Comparison of ENCODE assay signal across 28 mouse cellular contexts in genomic region chr6:142392312-142392711, GRCm38 (mm10). TPM values are rescaled to one million over a fixed set of nuclear protein-coding genes. Genes with fewer than 3 reads are reported as not detected.
DNase-seq lines count a peak whose midpoint lies in the region; ATAC-seq lines count a peak whose summit lies in the region.
"Had no signal": no experiment of that assay in that cellular context is flagged by ENCODE, and none has a peak within 500 bp of the region (broad histone marks: within the 10 kb centered on the region; RNA-seq: fewer than 3 reads in every experiment).

No protein-coding gene starts in this region.

- no peak for ATAC-seq in heart, embryonic 12.5 days (ENCODE audit: insufficient number of reproducible peaks, low FRiP score)
- ATAC-seq in liver, embryonic 13.5 days (ENCODE audit: low read depth), result no peak
- ATAC-seq in megakaryocyte-erythroid progenitor cell, adult 5-6 weeks (replicated peaks; ENCODE audit: low FRiP score, low TSS enrichment, poor library complexity, severe bottlenecking), result peak; percentile 61
- ATAC-seq: CD4-positive, CD25-positive, alpha-beta regulatory T cell, adult 4 months; forebrain, embryonic 13.5 days; forebrain, embryonic 15.5 days; forebrain, postnatal 0 days had no signal

- H3K4me2 ChIP-seq in heart, embryonic 12.5 days, result no peak overlapping the region
- no peak overlapping the region for H3K4me2 ChIP-seq in liver, embryonic 13.5 days
- H3K4me2 ChIP-seq: embryonic facial prominence, embryonic 13.5 days; embryonic facial prominence, embryonic 15.5 days; forebrain, embryonic 13.5 days; forebrain, embryonic 15.5 days had no signal

- H3K27me3 ChIP-seq in heart, embryonic 12.5 days (replicated peaks), result no peaks in the 10 kb centered on the region
- no peaks in the 10 kb centered on the region for H3K27me3 ChIP-seq in liver, embryonic 13.5 days
- H3K27me3 ChIP-seq: CH12.LX; embryonic facial prominence, embryonic 13.5 days; embryonic facial prominence, embryonic 15.5 days; forebrain, embryonic 13.5 days; forebrain, embryonic 15.5 days had no signal

- H3K4me3 ChIP-seq in heart, embryonic 12.5 days, result no peak overlapping the region
- no peak overlapping the region for H3K4me3 ChIP-seq in liver, embryonic 13.5 days (replicated peaks)
- H3K4me3 ChIP-seq: embryonic facial prominence, embryonic 13.5 days; embryonic facial prominence, embryonic 15.5 days; erythroblast, embryonic 14.5 days; forebrain, embryonic 10.5 days; forebrain, embryonic 13.5 days; forebrain, embryonic 15.5 days had no signal

- DNase-seq in heart, postnatal 10 days, result no peak
- no peak for DNase-seq in liver, embryonic 13.5 days
- no peak for DNase-seq in liver
- DNase-seq in thymus, postnatal 36 days, result no peak
- DNase-seq: adrenal gland, adult 2 months; adrenal gland, postnatal 10 days; adrenal gland, postnatal 25 days; B cell, adult 2 months; cerebellum, adult 11 months; cerebellum, adult 18-20 months; cerebellum, adult 8-10 months; cerebellum, adult 9-11 months; cerebellum, postnatal 14 days; cerebellum, postnatal 36 days; embryo, embryonic 11 days; forebrain, postnatal 0 days had no signal

- WGBS in heart, embryonic 12.5 days, result 54% methylated on average over 5 of the region's 5 CpGs
- WGBS in liver, embryonic 13.5 days (ENCODE audit: insufficient replicate concordance), result 44% methylated on average over 5 of the region's 5 CpGs

- H3K9ac ChIP-seq in heart, embryonic 12.5 days, result peak overlapping the region; percentile 10; the same call in 1 of the 2 replicates
- no peak overlapping the region; the same call in 1 of the 2 replicates for H3K9ac ChIP-seq in liver, embryonic 13.5 days
- H3K9ac ChIP-seq: embryonic facial prominence, embryonic 13.5 days; embryonic facial prominence, embryonic 15.5 days; forebrain, embryonic 13.5 days; forebrain, embryonic 15.5 days; forebrain, postnatal 0 days had no signal

- intact Hi-C loops in heart, postnatal 10 days (cut with DNase I), result no loop called here

- H3K36me3 ChIP-seq in heart, embryonic 12.5 days, result peaks cover 39% of the 10 kb centered on the region
- H3K36me3 ChIP-seq in liver, embryonic 13.5 days, result peaks cover 42% of the 10 kb centered on the region

- no peaks in the 10 kb centered on the region for H3K9me3 ChIP-seq in heart, embryonic 12.5 days (replicated peaks)
- H3K9me3 ChIP-seq in liver, embryonic 13.5 days (replicated peaks), result no peaks in the 10 kb centered on the region
- H3K9me3 ChIP-seq: embryonic facial prominence, embryonic 13.5 days; embryonic facial prominence, embryonic 15.5 days; forebrain, embryonic 10.5 days; forebrain, embryonic 13.5 days; forebrain, embryonic 15.5 days; G1E had no signal

- H3K4me1 ChIP-seq in heart, embryonic 12.5 days (replicated peaks), result peaks cover 27% of the 10 kb centered on the region
- H3K4me1 ChIP-seq in liver, embryonic 13.5 days (replicated peaks), result peaks cover 47% of the 10 kb centered on the region

- no peak overlapping the region for H3K27ac ChIP-seq in heart, embryonic 12.5 days (ENCODE audit: poor library complexity, severe bottlenecking)
- peak overlapping the region; percentile 34; the same call in 1 of the 2 replicates for H3K27ac ChIP-seq in liver, embryonic 13.5 days
- H3K27ac ChIP-seq: embryonic facial prominence, embryonic 13.5 days; embryonic facial prominence, embryonic 15.5 days; forebrain, embryonic 10.5 days; forebrain, embryonic 13.5 days; forebrain, embryonic 15.5 days had no signal

RNA-seq across cellular contexts. Expression of gene Golt1b, which starts 5.3 kb away (rescaled TPM):
- 89.9 and 91.5 TPM in 2 replicates for polyA plus RNA-seq in heart, embryonic 12.5 days (2016; fragmentation: Nextera tagmentation; extraction: Ambion mirVana)
- 10 to 100 TPM; 22.2 to 25.1 TPM for total RNA-seq in heart, postnatal 10 days (2021)
- 47.3 and 53.5 TPM in 2 replicates for polyA plus RNA-seq in liver, embryonic 13.5 days (2015; fragmentation: Nextera tagmentation; extraction: Ambion mirVana)
- 31.0 and 36.3 TPM in 2 replicates for total RNA-seq in megakaryocyte-erythroid progenitor cell, adult 5-6 weeks (2014; fragmentation: Nextera tagmentation)
- 37.5 and 46.9 TPM in 2 replicates for total RNA-seq in megakaryocyte-erythroid progenitor cell, adult 5-6 weeks (2017)

RNA-seq across cellular contexts. Expression of gene Recql, which starts 5.4 kb away (rescaled TPM):
- 24.0 and 24.1 TPM in 2 replicates for polyA plus RNA-seq in heart, embryonic 12.5 days (2016; fragmentation: Nextera tagmentation; extraction: Ambion mirVana)
- total RNA-seq in heart, postnatal 10 days (2021), result 10 to 100 TPM; 10.7 to 13.0 TPM
- polyA plus RNA-seq in liver, embryonic 13.5 days (2015; fragmentation: Nextera tagmentation; extraction: Ambion mirVana), result 18.8 and 22.1 TPM in 2 replicates
- 51.2 and 71.0 TPM in 2 replicates for total RNA-seq in megakaryocyte-erythroid progenitor cell, adult 5-6 weeks (2014; fragmentation: Nextera tagmentation)
- total RNA-seq in megakaryocyte-erythroid progenitor cell, adult 5-6 weeks (2017), result 48.8 and 59.4 TPM in 2 replicates

RNA-seq across cellular contexts. Expression of gene Spx, which starts 20.9 kb away (rescaled TPM):
- polyA plus RNA-seq in heart, embryonic 12.5 days (2016; fragmentation: Nextera tagmentation; extraction: Ambion mirVana), result 0.64 and 0.71 TPM in 2 replicates
- total RNA-seq in heart, postnatal 10 days (2021), result not detected
- polyA plus RNA-seq in liver, embryonic 13.5 days (2015; fragmentation: Nextera tagmentation; extraction: Ambion mirVana), result 0.17 and 0.29 TPM in 2 replicates
- 0.61 and 0.94 TPM in 2 replicates for total RNA-seq in megakaryocyte-erythroid progenitor cell, adult 5-6 weeks (2014; fragmentation: Nextera tagmentation)
- total RNA-seq in megakaryocyte-erythroid progenitor cell, adult 5-6 weeks (2017), result 1.1 TPM in 1 of 2 replicates, not detected in the other
- total RNA-seq: common myeloid progenitor, adult 5-6 weeks had no signal
- polyA plus RNA-seq: erythroblast, embryonic 14.5 days; G1E had no signal

RNA-seq across cellular contexts. Expression of gene Pyroxd1, which starts 46.9 kb away (rescaled TPM):
- polyA plus RNA-seq in heart, embryonic 12.5 days (2016; fragmentation: Nextera tagmentation; extraction: Ambion mirVana), result 14.7 and 15.7 TPM in 2 replicates
- 10 to 100 TPM in 1 of 2 experiments, 1 to 10 TPM in 1; 9.5 to 12.4 TPM for total RNA-seq in heart, postnatal 10 days (2021)
- 5.6 and 7.7 TPM in 2 replicates for polyA plus RNA-seq in liver, embryonic 13.5 days (2015; fragmentation: Nextera tagmentation; extraction: Ambion mirVana)
- 6.4 and 10.9 TPM in 2 replicates for total RNA-seq in megakaryocyte-erythroid progenitor cell, adult 5-6 weeks (2014; fragmentation: Nextera tagmentation)
- total RNA-seq in megakaryocyte-erythroid progenitor cell, adult 5-6 weeks (2017), result 15.2 and 21.4 TPM in 2 replicates
